In genomic region chr11:116434967-116435752, GRCm38 (mm10) we compare ENCODE assay signal across 8 mouse cellular contexts. TPM values are rescaled to one million over a fixed set of nuclear protein-coding genes. Genes with fewer than 3 reads are reported as not detected.
DNase-seq lines count a peak whose midpoint lies in the region; ATAC-seq lines count a peak whose summit lies in the region.

No protein-coding gene starts in this region.

- intact Hi-C loops in heart, postnatal 10 days (cut with DNase I): loop anchor here (5.0 kb wide), 1 partner anchor 348 kb away; the partner anchor contains the start of gene Wbp2

- H3K4me3 ChIP-seq in heart, embryonic 10.5 days: peak overlapping the region; percentile 97
- peak overlapping the region; percentile 92 for H3K4me3 ChIP-seq in liver, embryonic 15.5 days (replicated peaks)

- no peaks in the 10 kb centered on the region for H3K27me3 ChIP-seq in heart, embryonic 10.5 days (ENCODE audit: insufficient read depth, poor library complexity, severe bottlenecking)
- H3K27me3 ChIP-seq in liver, embryonic 15.5 days: no peaks in the 10 kb centered on the region

- H3K27ac ChIP-seq in heart, embryonic 10.5 days: peak overlapping the region; percentile 98
- peak overlapping the region; percentile 94 for H3K27ac ChIP-seq in liver, embryonic 15.5 days (replicated peaks)

- no peak for ATAC-seq in liver, embryonic 15.5 days (ENCODE audit: insufficient read depth)

- DNase-seq in heart, embryonic 10.5 days (ENCODE audit: low spot score): no peak
- no peak for DNase-seq in heart, postnatal 10 days
- peak; percentile 25 for DNase-seq in adipocyte (ENCODE audit: low spot score)
- peak; percentile 70 for DNase-seq in induced T-regulatory cell, adult 2 months (ENCODE audit: low read depth)
- DNase-seq in right cerebral cortex, postnatal 36 days (ENCODE audit: low spot score in 2 of 2): no peak
- DNase-seq in yolk sac, embryonic 10.5 days (ENCODE audit: low spot score): no peak
- DNase-seq in cerebellum, postnatal 10 days: no peak

- H3K4me1 ChIP-seq in heart, embryonic 10.5 days: peaks cover 54% of the 10 kb centered on the region
- H3K4me1 ChIP-seq in liver, embryonic 15.5 days (replicated peaks): peaks cover 70% of the 10 kb centered on the region

- peak overlapping the region; percentile 96 for H3K9ac ChIP-seq in liver, embryonic 15.5 days

- peak overlapping the region; percentile 73 for H3K4me2 ChIP-seq in liver, embryonic 15.5 days

- H3K9me3 ChIP-seq in heart, embryonic 10.5 days: no peaks in the 10 kb centered on the region
- H3K9me3 ChIP-seq in liver, embryonic 15.5 days (replicated peaks): no peaks in the 10 kb centered on the region

- WGBS in heart, embryonic 10.5 days: 53% methylated on average over 12 of the region's 12 CpGs
- 36% methylated on average over 12 of the region's 12 CpGs for whole genome bisulfite sequencing in liver, embryonic 15.5 days (ENCODE audit: insufficient replicate concordance)

- H3K36me3 ChIP-seq in heart, embryonic 10.5 days: peaks cover 30% of the 10 kb centered on the region
- H3K36me3 ChIP-seq in liver, embryonic 15.5 days (replicated peaks): peaks cover 39% of the 10 kb centered on the region

RNA-seq across cellular contexts. Expression of gene Ubald2, which starts 1.3 kb away (rescaled TPM):
- polyA plus RNA-seq in heart, embryonic 10.5 days (2016; fragmentation: Nextera tagmentation; extraction: Ambion mirVana): 36.1 and 40.5 TPM in 2 replicates
- 10 to 100 TPM; 47.2 to 49.4 TPM for total RNA-seq in heart, postnatal 10 days (2021)
- polyA plus RNA-seq in liver, embryonic 15.5 days (2015; fragmentation: Nextera tagmentation; extraction: Ambion mirVana): 33.1 and 33.9 TPM in 2 replicates

RNA-seq across cellular contexts. Expression of gene Rnf157, which starts 22.3 kb away (rescaled TPM):
- polyA plus RNA-seq in heart, embryonic 10.5 days (2016; fragmentation: Nextera tagmentation; extraction: Ambion mirVana): 7.3 and 8.5 TPM in 2 replicates
- total RNA-seq in heart, postnatal 10 days (2021): 10 to 100 TPM; 10.0 TPM
- polyA plus RNA-seq in liver, embryonic 15.5 days (2015; fragmentation: Nextera tagmentation; extraction: Ambion mirVana): 1.0 and 1.4 TPM in 2 replicates

RNA-seq across cellular contexts. Expression of gene Qrich2, which starts 30.9 kb away (rescaled TPM):
- 0.30 TPM in 1 of 2 replicates, not detected in the other for polyA plus RNA-seq in heart, embryonic 10.5 days (2016; fragmentation: Nextera tagmentation; extraction: Ambion mirVana)
- not detected for total RNA-seq in heart, postnatal 10 days (2021)
- not detected in 2 replicates for polyA plus RNA-seq in liver, embryonic 15.5 days (2015; fragmentation: Nextera tagmentation; extraction: Ambion mirVana)

RNA-seq across cellular contexts. Expression of gene Prpsap1, which starts 58.8 kb away (rescaled TPM):
- polyA plus RNA-seq in heart, embryonic 10.5 days (2016; fragmentation: Nextera tagmentation; extraction: Ambion mirVana): 120 and 142 TPM in 2 replicates
- total RNA-seq in heart, postnatal 10 days (2021): 10 to 100 TPM; 45.3 to 45.8 TPM
- 45.1 and 49.0 TPM in 2 replicates for polyA plus RNA-seq in liver, embryonic 15.5 days (2015; fragmentation: Nextera tagmentation; extraction: Ambion mirVana)

Comparison
In these comparisons a context has a peak if more than half of its experiments do, and no peak if none do; other contexts are left out.
1. DNase-seq: peak in adipocyte (single experiment) and induced T-regulatory cell, adult 2 months (single experiment); none in heart, embryonic 10.5 days (single experiment), heart, postnatal 10 days (0 of 2), right cerebral cortex, postnatal 36 days (0 of 2), yolk sac, embryonic 10.5 days (single experiment) and cerebellum, postnatal 10 days (0 of 2).